Mouse (Mus musculus): Measurements from ENCODE around the gene Vsnl1.

Gene Vsnl1

GRCm38 (mm10) chr12:11286382-11286781, 150.0 kb downstream of the Vsnl1 start:
- in situ Hi-C loops (cut with MboI; ENCODE audit: low sequenced_read_pairs) = no loop called here

GRCm38 (mm10) chr12:11281584-11281983, 154.8 kb downstream of the Vsnl1 start:
- in situ Hi-C loops (cut with MboI; ENCODE audit: low sequenced_read_pairs) = no loop called here

GRCm38 (mm10) chr12:11279886-11280285, 156.5 kb downstream of the Vsnl1 start:
- in situ Hi-C loops (cut with MboI; ENCODE audit: low sequenced_read_pairs) = no loop called here

GRCm38 (mm10) chr12:11277207-11277606, 159.2 kb downstream of the Vsnl1 start:
- in situ Hi-C loops (cut with MboI; ENCODE audit: low sequenced_read_pairs) = no loop called here

GRCm38 (mm10) chr12:11276632-11277031, 159.8 kb downstream of the Vsnl1 start:
- in situ Hi-C loops (cut with MboI; ENCODE audit: low sequenced_read_pairs) = no loop called here

All from CH12F3 (cell line).